Mouse (Mus musculus): ENCODE data around the gene Insr.
"Not testable (repeated sequence)": the region's sequence is repeated elsewhere in the genome, so short reads cannot be mapped to it uniquely, and the experiment has no call there.

DNA sequence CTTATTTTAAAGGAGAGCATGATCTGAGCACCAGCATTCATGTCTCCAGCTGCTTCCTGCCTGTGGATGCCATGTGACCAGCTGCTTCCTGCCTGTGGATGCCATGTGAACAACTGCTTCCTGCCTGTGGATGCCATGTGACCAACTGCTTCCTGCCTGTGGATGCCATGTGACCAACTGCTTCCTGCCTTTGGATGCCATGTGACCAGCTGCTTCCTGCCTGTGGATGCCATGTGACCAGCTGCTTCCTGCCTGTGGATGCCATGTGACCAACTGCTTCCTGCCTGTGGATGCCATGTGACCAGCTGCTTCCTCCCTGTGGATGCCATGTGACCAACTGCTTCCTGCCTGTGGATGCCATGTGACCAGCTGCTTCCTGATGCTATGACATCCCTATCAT is 85.1 kb downstream of the Insr start:
- TF ChIP-seq CTCF (IDR thresholded peaks at IDR 0.05; ENCODE audit: low read depth); EP300 (optimal IDR thresholded peaks at IDR 0.05): not testable (repeated sequence)
